Mouse (Mus musculus): ENCODE measurements at regions not wholly inside any gene's neighbourhood (a gene's known extent, or its start where the extent isn't known, plus 50 kb on each side); places are given as distances from the start of the nearest gene placed in this dataset.

GRCm38 (mm10) chr8:8892996-8893395, 202.7 kb upstream of the Arglu1 start:
- no peak for ATAC-seq (ENCODE audit: low FRiP score, low TSS enrichment)
- WGBS: 33% methylated on average over 3 of the region's 3 CpGs
- Histone ChIP-seq H3K4me2 (ENCODE audit: low read length) (no peak overlapping the region), H3K4me3 (replicated peaks; ENCODE audit: low read depth, low read length) (no peak overlapping the region), H3K9me3 (ENCODE audit: control insufficient read depth, low read length) (no peaks in the 10 kb centered on the region), H3K27me3 (ENCODE audit: control insufficient read depth, insufficient read depth, low read length) (no peaks in the 10 kb centered on the region), H3K4me1 (ENCODE audit: control insufficient read depth, insufficient read depth, low read length) (no peaks in the 10 kb centered on the region), H3K27ac (replicated peaks; ENCODE audit: low read depth, low read length) (no peak overlapping the region), H3K36me3 (ENCODE audit: control insufficient read depth, insufficient read depth, low read length) (no peaks in the 10 kb centered on the region), H3K9ac (replicated peaks; ENCODE audit: low read length) (no peak overlapping the region)
- no peak for DNase-seq

- H3K4me2 ChIP-seq (ENCODE audit: low read length): no peak overlapping the region
- H3K36me3 ChIP-seq (ENCODE audit: control insufficient read depth, insufficient read depth, low read length): no peaks in the 10 kb centered on the region
- ATAC-seq (ENCODE audit: low FRiP score, low TSS enrichment) (no peak), DNase-seq (no peak)
- H3K4me3 ChIP-seq (replicated peaks; ENCODE audit: low read depth, low read length): no peak overlapping the region
- no peak overlapping the region for H3K27ac ChIP-seq (replicated peaks; ENCODE audit: low read depth, low read length)
- WGBS: 34% methylated on average over 5 of the region's 5 CpGs
- no peaks in the 10 kb centered on the region for H3K9me3 ChIP-seq (ENCODE audit: control insufficient read depth, low read length)
- H3K9ac ChIP-seq (replicated peaks; ENCODE audit: low read length): no peak overlapping the region
- H3K27me3 ChIP-seq (ENCODE audit: control insufficient read depth, insufficient read depth, low read length): peaks cover 51% of the 10 kb centered on the region
- 0 out of 2 replicates have a peak, but pooled peaks cover 5% of the 10 kb centered on the region for H3K4me1 ChIP-seq (ENCODE audit: control insufficient read depth, insufficient read depth, low read length)
Measured at GRCm38 (mm10) chr8:8877286-8877685, 187.0 kb upstream of the Arglu1 start.

GRCm38 (mm10) chr8:8876879-8877278, 186.6 kb upstream of the Arglu1 start:
- Histone ChIP-seq H3K9ac (replicated peaks; ENCODE audit: low read length) (no peak overlapping the region), H3K27ac (replicated peaks; ENCODE audit: low read depth, low read length) (no peak overlapping the region), H3K36me3 (ENCODE audit: control insufficient read depth, insufficient read depth, low read length) (no peaks in the 10 kb centered on the region), H3K4me3 (replicated peaks; ENCODE audit: low read depth, low read length) (no peak overlapping the region), H3K27me3 (ENCODE audit: control insufficient read depth, insufficient read depth, low read length) (peaks cover 55% of the 10 kb centered on the region), H3K4me1 (ENCODE audit: control insufficient read depth, insufficient read depth, low read length) (0 out of 2 replicates have a peak, but pooled peaks cover 5% of the 10 kb centered on the region), H3K4me2 (ENCODE audit: low read length) (no peak overlapping the region), H3K9me3 (ENCODE audit: control insufficient read depth, low read length) (no peaks in the 10 kb centered on the region)
- 9% methylated on average over 9 of the region's 9 CpGs for WGBS
- peak; percentile 20 for DNase-seq
- no peak for ATAC-seq (ENCODE audit: low FRiP score, low TSS enrichment)

DNA sequence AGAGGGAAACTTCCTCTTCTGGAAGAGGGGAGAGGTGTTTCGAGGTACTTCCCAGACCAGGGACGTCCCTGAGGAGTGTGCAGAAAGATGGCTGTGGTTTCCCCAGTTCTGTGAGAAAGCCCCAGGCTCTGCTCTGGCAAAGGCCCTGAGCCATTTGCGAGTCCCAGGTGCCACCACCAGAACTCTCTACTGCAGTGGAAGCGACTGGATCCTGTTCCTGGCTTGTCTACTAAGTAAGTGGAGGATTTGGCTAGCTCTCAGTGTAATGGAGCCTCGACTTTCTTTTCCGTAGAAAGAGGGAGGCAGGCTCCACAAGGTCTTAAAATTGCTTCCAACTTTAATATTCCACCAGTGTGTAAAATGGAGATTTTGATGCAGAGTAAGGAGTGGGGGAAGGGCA, 186.1 kb upstream of the Arglu1 start:
- no peak for ATAC-seq (ENCODE audit: low FRiP score, low TSS enrichment)
- WGBS: 61% methylated on average over 6 of the region's 6 CpGs
- DNase-seq: no peak

DNA sequence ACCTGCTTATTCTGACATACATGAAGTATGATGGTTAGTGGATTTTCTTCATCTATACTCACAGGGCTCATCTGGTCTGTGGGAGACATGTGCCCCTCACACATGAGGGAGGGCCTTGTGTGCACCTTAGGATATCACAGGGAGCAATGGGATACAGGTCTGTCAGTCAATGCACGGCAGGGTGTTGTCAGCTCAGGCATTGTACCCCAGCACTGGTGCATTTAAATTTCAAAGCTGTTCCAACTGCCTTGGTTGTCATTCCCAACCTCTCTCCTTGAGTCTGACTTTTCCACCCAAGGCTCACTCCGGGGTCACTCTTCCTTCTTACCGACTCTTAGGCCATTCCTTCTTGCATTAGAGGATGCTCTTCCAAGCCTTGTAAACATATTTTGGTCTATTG, 181.6 kb upstream of the Arglu1 start:
- Histone ChIP-seq H3K27me3 (ENCODE audit: control insufficient read depth, insufficient read depth, low read length) (peaks cover 67% of the 10 kb centered on the region), H3K9me3 (ENCODE audit: control insufficient read depth, low read length) (no peaks in the 10 kb centered on the region), H3K4me3 (replicated peaks; ENCODE audit: low read depth, low read length) (no peak overlapping the region), H3K4me2 (ENCODE audit: low read length) (no peak overlapping the region), H3K9ac (replicated peaks; ENCODE audit: low read length) (no peak overlapping the region), H3K27ac (replicated peaks; ENCODE audit: low read depth, low read length) (no peak overlapping the region), H3K36me3 (ENCODE audit: control insufficient read depth, insufficient read depth, low read length) (no peaks in the 10 kb centered on the region), H3K4me1 (ENCODE audit: control insufficient read depth, insufficient read depth, low read length) (peaks cover 8% of the 10 kb centered on the region)
- ATAC-seq (ENCODE audit: low FRiP score, low TSS enrichment) (no peak), DNase-seq (no peak)
- 11% methylated on average over 3 of the region's 3 CpGs for WGBS

More for the DNA sequence above, 186.1 kb upstream of the Arglu1 start:
- Histone ChIP-seq H3K4me1 (ENCODE audit: control insufficient read depth, insufficient read depth, low read length) (0 out of 2 replicates have a peak, but pooled peaks cover 5% of the 10 kb centered on the region), H3K27ac (replicated peaks; ENCODE audit: low read depth, low read length) (no peak overlapping the region), H3K4me3 (replicated peaks; ENCODE audit: low read depth, low read length) (no peak overlapping the region), H3K4me2 (ENCODE audit: low read length) (no peak overlapping the region), H3K9me3 (ENCODE audit: control insufficient read depth, low read length) (no peaks in the 10 kb centered on the region), H3K27me3 (ENCODE audit: control insufficient read depth, insufficient read depth, low read length) (peaks cover 57% of the 10 kb centered on the region), H3K9ac (replicated peaks; ENCODE audit: low read length) (no peak overlapping the region), H3K36me3 (ENCODE audit: control insufficient read depth, insufficient read depth, low read length) (no peaks in the 10 kb centered on the region)

DNA sequence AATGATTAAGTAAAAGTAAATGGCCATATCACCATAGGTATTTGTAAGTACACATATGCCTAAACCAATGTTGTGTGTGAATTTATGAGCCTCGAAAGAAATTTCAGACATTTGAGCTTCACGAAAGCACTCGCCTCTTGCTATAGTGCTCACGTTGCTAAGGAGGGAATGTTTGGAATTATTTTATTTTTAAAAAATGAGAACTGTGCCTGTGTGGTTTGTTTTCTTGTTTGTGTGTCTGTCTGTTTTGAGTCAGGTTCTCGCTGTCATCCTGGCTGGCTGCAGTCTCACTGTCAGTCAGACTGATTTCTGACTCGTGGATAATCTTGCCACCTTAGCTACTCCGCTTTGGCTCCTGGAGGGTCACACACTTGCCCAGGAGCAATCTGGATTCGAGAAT, 180.7 kb upstream of the Arglu1 start:
- DNase-seq (no peak), ATAC-seq (ENCODE audit: low FRiP score, low TSS enrichment) (no peak)
- H3K36me3 ChIP-seq (ENCODE audit: control insufficient read depth, insufficient read depth, low read length): no peaks in the 10 kb centered on the region
- H3K27ac ChIP-seq (replicated peaks; ENCODE audit: low read depth, low read length): no peak overlapping the region
- H3K4me2 ChIP-seq (ENCODE audit: low read length): no peak overlapping the region
- peaks cover 6% of the 10 kb centered on the region for H3K4me1 ChIP-seq (ENCODE audit: control insufficient read depth, insufficient read depth, low read length)
- peaks cover 64% of the 10 kb centered on the region for H3K27me3 ChIP-seq (ENCODE audit: control insufficient read depth, insufficient read depth, low read length)
- no peak overlapping the region for H3K4me3 ChIP-seq (replicated peaks; ENCODE audit: low read depth, low read length)
- 28% methylated on average over 8 of the region's 8 CpGs for WGBS
- H3K9me3 ChIP-seq (ENCODE audit: control insufficient read depth, low read length): no peaks in the 10 kb centered on the region
- H3K9ac ChIP-seq (replicated peaks; ENCODE audit: low read length): no peak overlapping the region

DNA sequence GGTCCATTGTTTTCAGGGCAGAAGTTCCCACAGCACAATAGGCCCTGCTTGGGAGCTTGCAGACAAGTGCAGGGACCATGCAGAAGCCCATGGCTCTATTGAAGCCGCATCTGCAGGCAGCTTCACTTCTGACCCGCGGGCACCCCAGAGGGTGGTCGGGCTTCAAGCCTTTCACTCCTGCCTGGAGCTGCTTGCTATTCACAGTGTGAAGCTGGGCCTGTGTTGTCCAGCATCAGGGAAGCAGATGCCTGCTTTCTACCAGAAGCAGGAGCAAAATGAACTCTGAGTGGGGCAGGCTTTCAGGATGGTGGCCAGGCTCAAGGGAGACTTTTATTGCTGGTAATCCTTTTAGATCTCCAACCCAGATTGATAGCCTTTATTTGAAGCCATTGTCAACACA, 180.2 kb upstream of the Arglu1 start:
- Histone ChIP-seq H3K27me3 (ENCODE audit: control insufficient read depth, insufficient read depth, low read length) (peaks cover 65% of the 10 kb centered on the region), H3K9ac (replicated peaks; ENCODE audit: low read length) (0 out of 2 replicates have a peak overlapping the region, but pooled peaks have one; percentile 1), H3K9me3 (ENCODE audit: control insufficient read depth, low read length) (no peaks in the 10 kb centered on the region), H3K4me2 (ENCODE audit: low read length) (no peak overlapping the region), H3K27ac (replicated peaks; ENCODE audit: low read depth, low read length) (no peak overlapping the region), H3K36me3 (ENCODE audit: control insufficient read depth, insufficient read depth, low read length) (no peaks in the 10 kb centered on the region), H3K4me3 (replicated peaks; ENCODE audit: low read depth, low read length) (no peak overlapping the region), H3K4me1 (ENCODE audit: control insufficient read depth, insufficient read depth, low read length) (peaks cover 6% of the 10 kb centered on the region)
- ATAC-seq (ENCODE audit: low FRiP score, low TSS enrichment) (peak; percentile 57; the same call in 1 of the 2 replicates), DNase-seq (peak; percentile 69)
- 1% methylated on average over 4 of the region's 4 CpGs for WGBS

- H3K9me3 ChIP-seq (ENCODE audit: control insufficient read depth, low read length): no peaks in the 10 kb centered on the region
- no peak for ATAC-seq (ENCODE audit: low FRiP score, low TSS enrichment)
- no peak overlapping the region for H3K27ac ChIP-seq (replicated peaks; ENCODE audit: low read depth, low read length)
- H3K4me2 ChIP-seq (ENCODE audit: low read length): no peak overlapping the region
- H3K27me3 ChIP-seq (ENCODE audit: control insufficient read depth, insufficient read depth, low read length): peaks cover 58% of the 10 kb centered on the region
- H3K36me3 ChIP-seq (ENCODE audit: control insufficient read depth, insufficient read depth, low read length): no peaks in the 10 kb centered on the region
- no peak overlapping the region for H3K4me3 ChIP-seq (replicated peaks; ENCODE audit: low read depth, low read length)
- no peak for DNase-seq
- H3K9ac ChIP-seq (replicated peaks; ENCODE audit: low read length): no peak overlapping the region
- H3K4me1 ChIP-seq (ENCODE audit: control insufficient read depth, insufficient read depth, low read length): peaks cover 6% of the 10 kb centered on the region
- WGBS: 39% methylated on average over 6 of the region's 6 CpGs
Measured at GRCm38 (mm10) chr8:8869338-8869737, 179.0 kb upstream of the Arglu1 start.

GRCm38 (mm10) chr8:8867924-8868323, 177.6 kb upstream of the Arglu1 start:
- Histone ChIP-seq H3K4me3 (replicated peaks; ENCODE audit: low read depth, low read length) (no peak overlapping the region), H3K9me3 (ENCODE audit: control insufficient read depth, low read length) (no peaks in the 10 kb centered on the region), H3K4me1 (ENCODE audit: control insufficient read depth, insufficient read depth, low read length) (peaks cover 6% of the 10 kb centered on the region), H3K36me3 (ENCODE audit: control insufficient read depth, insufficient read depth, low read length) (no peaks in the 10 kb centered on the region), H3K4me2 (ENCODE audit: low read length) (no peak overlapping the region), H3K27me3 (ENCODE audit: control insufficient read depth, insufficient read depth, low read length) (peaks cover 50% of the 10 kb centered on the region), H3K9ac (replicated peaks; ENCODE audit: low read length) (no peak overlapping the region), H3K27ac (replicated peaks; ENCODE audit: low read depth, low read length) (no peak overlapping the region)
- WGBS: 51% methylated on average over 8 of the region's 8 CpGs
- ATAC-seq (ENCODE audit: low FRiP score, low TSS enrichment) (no peak), DNase-seq (no peak)
